Mouse (Mus musculus): ENCODE data around the gene Isl2. TPM values are rescaled to one million over a fixed set of nuclear protein-coding genes. Genes with fewer than 3 reads are reported as not detected.
A peak's percentile ranks its signal among the peaks of the same experiment; 100 is the strongest.

Gene Isl2
- 0.09 and 0.21 TPM in 2 replicates for polyA plus RNA-seq (2012; rRNA removed)

- Histone ChIP-seq H3K4me1 (ENCODE audit: control insufficient read depth, insufficient read depth, insufficient read length) (peaks cover 14% of the 10 kb centered on the region), H3K36me3 (ENCODE audit: control insufficient read depth, insufficient read depth, low read length) (no peaks in the 10 kb centered on the region), H3K4me3 (ENCODE audit: extremely low read depth, insufficient read depth, insufficient read length) (no peak within 1 kb of the TSS), H3K27ac (ENCODE audit: insufficient read depth, low read length) (no peak within 1 kb of the TSS), H3K27me3 (ENCODE audit: control insufficient read depth, insufficient read depth, low read length) (peaks cover 39% of the 10 kb centered on the region)
- DNase-seq (ENCODE audit: low read depth in 1 of 2, low spot score in 2 of 2) = no peak
- 23% methylated on average over 4 of the region's 4 CpGs for WGBS
- no peak for TF ChIP-seq POLR2A (IDR thresholded peaks at IDR 0.05; ENCODE audit: low read depth, low read length)
- no peak for TF ChIP-seq CTCF (IDR thresholded peaks at IDR 0.05; ENCODE audit: extremely low read depth, insufficient read depth, insufficient read length, insufficient replicate concordance)
Measured at GRCm38 (mm10) chr9:55538377-55538776, at the start of gene Isl2. Isl2 (plus strand) TSS chr9:55538672.

- TF ChIP-seq POLR2A (IDR thresholded peaks at IDR 0.05; ENCODE audit: low read depth, low read length) = no peak
- Histone ChIP-seq H3K27ac (ENCODE audit: insufficient read depth, low read length) (no peak overlapping the region), H3K4me1 (ENCODE audit: control insufficient read depth, insufficient read depth, insufficient read length) (peaks cover 3% of the 10 kb centered on the region; the same call in 1 of the 2 replicates), H3K4me3 (ENCODE audit: extremely low read depth, insufficient read depth, insufficient read length) (no peak overlapping the region), H3K27me3 (ENCODE audit: control insufficient read depth, insufficient read depth, low read length) (no peaks in the 10 kb centered on the region), H3K36me3 (ENCODE audit: control insufficient read depth, insufficient read depth, low read length) (no peaks in the 10 kb centered on the region)
- no peak for DNase-seq (ENCODE audit: low read depth in 1 of 2, low spot score in 2 of 2)
- 83% methylated on average over 3 of the region's 3 CpGs for WGBS
Measured at GRCm38 (mm10) chr9:55507922-55508321, 30.6 kb upstream of the Isl2 start.

GRCm38 (mm10) chr9:55508701-55509100, 29.8 kb upstream of the Isl2 start:
- no peak overlapping the region for H3K4me3 ChIP-seq (ENCODE audit: extremely low read depth, insufficient read depth, insufficient read length)
- 82% methylated on average over 4 of the region's 4 CpGs for WGBS
- no peaks in the 10 kb centered on the region for H3K27me3 ChIP-seq (ENCODE audit: control insufficient read depth, insufficient read depth, low read length)
- H3K36me3 ChIP-seq (ENCODE audit: control insufficient read depth, insufficient read depth, low read length) = no peaks in the 10 kb centered on the region
- no peak for DNase-seq (ENCODE audit: low read depth in 1 of 2, low spot score in 2 of 2)
- no peak overlapping the region for H3K27ac ChIP-seq (ENCODE audit: insufficient read depth, low read length)
- no peak for TF ChIP-seq POLR2A (IDR thresholded peaks at IDR 0.05; ENCODE audit: low read depth, low read length)
- TF ChIP-seq CTCF (IDR thresholded peaks at IDR 0.05; ENCODE audit: extremely low read depth, insufficient read depth, insufficient read length, insufficient replicate concordance) = no peak
- peaks cover 3% of the 10 kb centered on the region; the same call in 1 of the 2 replicates for H3K4me1 ChIP-seq (ENCODE audit: control insufficient read depth, insufficient read depth, insufficient read length)

GRCm38 (mm10) chr9:55509731-55510130, 28.7 kb upstream of the Isl2 start:
- TF ChIP-seq CTCF (IDR thresholded peaks at IDR 0.05; ENCODE audit: extremely low read depth, insufficient read depth, insufficient read length, insufficient replicate concordance) = no peak
- TF ChIP-seq POLR2A (IDR thresholded peaks at IDR 0.05; ENCODE audit: low read depth, low read length) = no peak
- Histone ChIP-seq H3K4me3 (ENCODE audit: extremely low read depth, insufficient read depth, insufficient read length) (no peak overlapping the region), H3K36me3 (ENCODE audit: control insufficient read depth, insufficient read depth, low read length) (no peaks in the 10 kb centered on the region), H3K4me1 (ENCODE audit: control insufficient read depth, insufficient read depth, insufficient read length) (peaks cover 3% of the 10 kb centered on the region; the same call in 1 of the 2 replicates), H3K27me3 (ENCODE audit: control insufficient read depth, insufficient read depth, low read length) (no peaks in the 10 kb centered on the region), H3K27ac (ENCODE audit: insufficient read depth, low read length) (no peak overlapping the region)
- WGBS = 75% methylated on average over 1 of the region's 1 CpGs
- no peak for DNase-seq (ENCODE audit: low read depth in 1 of 2, low spot score in 2 of 2)

- no peak overlapping the region for H3K27ac ChIP-seq (ENCODE audit: insufficient read depth, low read length)
- peaks cover 3% of the 10 kb centered on the region; the same call in 1 of the 2 replicates for H3K4me1 ChIP-seq (ENCODE audit: control insufficient read depth, insufficient read depth, insufficient read length)
- no peaks in the 10 kb centered on the region for H3K36me3 ChIP-seq (ENCODE audit: control insufficient read depth, insufficient read depth, low read length)
- no peak overlapping the region; the same call in 1 of the 2 replicates for H3K4me3 ChIP-seq (ENCODE audit: extremely low read depth, insufficient read depth, insufficient read length)
- 79% methylated on average over 10 of the region's 10 CpGs for WGBS
- DNase-seq (ENCODE audit: low read depth in 1 of 2, low spot score in 2 of 2) = no peak
- no peak for TF ChIP-seq CTCF (IDR thresholded peaks at IDR 0.05; ENCODE audit: extremely low read depth, insufficient read depth, insufficient read length, insufficient replicate concordance)
- no peak for TF ChIP-seq POLR2A (IDR thresholded peaks at IDR 0.05; ENCODE audit: low read depth, low read length)
- no peaks in the 10 kb centered on the region for H3K27me3 ChIP-seq (ENCODE audit: control insufficient read depth, insufficient read depth, low read length)
Measured at GRCm38 (mm10) chr9:55510651-55511235, 27.7 kb upstream of the Isl2 start.

- DNase-seq (ENCODE audit: low read depth in 1 of 2, low spot score in 2 of 2) = peak in 1 of 2 experiments; percentile 11
- WGBS = under 1% methylated on average over 32 of the region's 32 CpGs
- Histone ChIP-seq H3K27me3 (ENCODE audit: control insufficient read depth, insufficient read depth, low read length) (no peaks in the 10 kb centered on the region), H3K27ac (ENCODE audit: insufficient read depth, low read length) (peak overlapping the region; percentile 83), H3K36me3 (ENCODE audit: control insufficient read depth, insufficient read depth, low read length) (no peaks in the 10 kb centered on the region), H3K4me1 (ENCODE audit: control insufficient read depth, insufficient read depth, insufficient read length) (peaks cover 3% of the 10 kb centered on the region; the same call in 1 of the 2 replicates), H3K4me3 (ENCODE audit: extremely low read depth, insufficient read depth, insufficient read length) (peak overlapping the region; percentile 75)
- no peak for TF ChIP-seq CTCF (IDR thresholded peaks at IDR 0.05; ENCODE audit: extremely low read depth, insufficient read depth, insufficient read length, insufficient replicate concordance)
- no peak for TF ChIP-seq POLR2A (IDR thresholded peaks at IDR 0.05; ENCODE audit: low read depth, low read length)
Measured at GRCm38 (mm10) chr9:55511521-55511993, 26.9 kb upstream of the Isl2 start.

- peak; percentile 91 to 97 for DNase-seq (ENCODE audit: low read depth in 1 of 2, low spot score in 2 of 2)
Measured at GRCm38 (mm10) chr9:55512027-55512543, 26.4 kb upstream of the Isl2 start, which contains the start of gene Etfa. Etfa (minus strand) TSS chr9:55512243.

More at GRCm38 (mm10) chr9:55512027-55512543, 26.4 kb upstream of the Isl2 start, which contains the start of gene Etfa:
- Histone ChIP-seq H3K27ac (ENCODE audit: insufficient read depth, low read length) (peak within 1 kb of the TSS; percentile 83), H3K4me3 (ENCODE audit: extremely low read depth, insufficient read depth, insufficient read length) (peak within 1 kb of the TSS; percentile 75), H3K36me3 (ENCODE audit: control insufficient read depth, insufficient read depth, low read length) (no peaks in the 10 kb centered on the region), H3K27me3 (ENCODE audit: control insufficient read depth, insufficient read depth, low read length) (no peaks in the 10 kb centered on the region), H3K4me1 (ENCODE audit: control insufficient read depth, insufficient read depth, insufficient read length) (peaks cover 3% of the 10 kb centered on the region; the same call in 1 of the 2 replicates)
- peak; percentile 8; the same call in 1 of the 2 replicates for TF ChIP-seq POLR2A (IDR thresholded peaks at IDR 0.05; ENCODE audit: low read depth, low read length)
- no peak for TF ChIP-seq CTCF (IDR thresholded peaks at IDR 0.05; ENCODE audit: extremely low read depth, insufficient read depth, insufficient read length, insufficient replicate concordance)
- under 1% methylated on average over 47 of the region's 47 CpGs for WGBS

All from spleen, adult 2 months (tissue).